Mouse (Mus musculus) E14TG2a.4 (cell line): ENCODE data around the gene Itih2.

ENCODE experiments used
- H3K27me3 ChIP-seq: 2 replicates; pipeline ENCODE4 v1.6.1; 2014; ENCODE audit warnings: low read length, control low read depth; ENCODE audit not compliant: insufficient read depth
- H3K36me3 ChIP-seq: 2 replicates; pipeline ENCODE4 v1.6.1; 2014; ENCODE audit warnings: low read length, control low read depth; ENCODE audit not compliant: insufficient read depth
- H3K4me1 ChIP-seq: replicated peaks from 2 replicates; pipeline ENCODE4 v1.6.1; 2014; ENCODE audit warnings: low read depth, low read length, control low read depth
- H3K4me3 ChIP-seq: replicated peaks from 2 replicates; pipeline ENCODE4 v1.5.1; 2014; ENCODE audit warnings: mild to moderate bottlenecking, low read length
- H3K9me3 ChIP-seq: 2 replicates; pipeline ENCODE4 v1.6.1; 2014; ENCODE audit warnings: low read length, control low read depth
- CTCF ChIP-seq: conservative IDR thresholded peaks from 2 replicates; pipeline ENCODE4 v1.5.1; 2014; ENCODE audit warnings: low read length
- NANOG ChIP-seq: IDR thresholded peaks from 2 replicates; pipeline ENCODE4 v1.6.1; 2014; ENCODE audit warnings: borderline replicate concordance, low read length, mixed read lengths
- POU5F1 ChIP-seq: IDR thresholded peaks from 2 replicates; pipeline ENCODE4 v1.6.1; 2014; ENCODE audit warnings: low read length, borderline replicate concordance

The Itih2 gene

DNA sequence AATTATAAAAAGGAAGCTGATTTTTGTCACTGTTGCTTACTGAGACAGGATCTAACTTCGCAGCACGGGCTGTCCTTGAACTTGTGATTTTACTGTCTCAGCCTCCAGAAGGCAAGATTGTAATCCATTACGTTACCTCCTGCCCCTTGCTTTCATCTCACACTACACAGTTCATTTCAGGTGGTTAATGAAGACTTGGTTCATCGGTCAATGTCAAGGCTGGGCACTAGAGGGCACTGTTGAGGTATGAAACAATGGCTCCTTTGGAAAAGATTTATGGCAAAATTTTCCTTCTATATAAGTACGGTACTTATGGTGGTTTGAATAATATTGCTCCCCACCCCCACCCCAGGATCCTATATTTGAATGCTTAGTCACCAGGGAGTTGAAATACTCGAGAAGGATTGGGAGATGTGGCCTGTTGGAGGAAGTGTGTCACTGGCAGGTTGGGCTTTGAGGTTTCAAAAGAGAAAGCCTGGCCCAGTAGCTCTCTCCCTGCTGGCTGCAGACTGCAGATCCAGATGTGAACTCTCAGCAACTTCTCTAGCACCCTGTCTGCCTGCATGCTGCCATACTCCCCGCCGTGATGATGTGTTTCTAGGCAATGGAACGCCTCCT is 32.5 kb downstream of the Itih2 start:
- Histone ChIP-seq H3K4me3 (no peak overlapping the region), H3K4me1 (0 out of 2 replicates have a peak, but pooled peaks cover 6% of the 10 kb centered on the region), H3K9me3 (no peaks in the 10 kb centered on the region), H3K27me3 (no peaks in the 10 kb centered on the region), H3K36me3 (no peaks in the 10 kb centered on the region)
- TF ChIP-seq NANOG (no peak), POU5F1 (no peak), CTCF (peak; percentile 64)

DNA sequence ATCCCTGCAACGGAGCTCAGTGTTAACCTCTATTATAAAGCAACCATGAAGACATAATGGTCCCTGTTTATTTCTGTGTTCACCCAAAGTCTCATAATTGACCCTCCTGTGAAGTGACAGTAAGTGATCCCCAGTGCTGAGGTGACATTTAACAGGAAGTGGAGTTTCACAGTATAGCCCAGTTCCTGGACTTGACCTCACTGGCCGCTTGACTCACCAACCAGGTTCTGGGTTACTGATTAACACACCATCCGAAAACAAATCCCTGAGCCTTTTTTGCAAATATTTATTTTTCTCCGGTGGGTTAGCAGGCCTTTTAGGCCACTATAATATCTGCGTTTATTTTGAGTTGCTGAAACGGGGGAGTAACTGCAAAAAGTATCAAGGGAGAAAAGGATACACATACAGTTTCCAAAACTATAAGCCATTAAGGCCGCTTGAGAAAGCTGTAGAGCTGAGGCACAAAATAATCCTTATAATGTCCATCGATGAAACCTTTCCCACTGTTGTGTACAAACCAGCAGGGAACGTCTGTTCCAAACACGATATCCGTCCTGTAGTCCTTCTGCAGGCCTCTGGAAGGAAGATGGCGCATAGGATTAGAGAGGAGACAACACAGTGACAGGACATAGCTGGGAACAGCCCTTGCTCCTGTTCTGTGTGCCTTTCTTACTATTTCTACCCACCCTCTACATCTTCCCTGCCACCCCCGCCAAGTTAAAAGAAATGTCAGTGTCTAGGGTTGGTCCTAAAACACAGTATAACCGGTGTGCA is 36.7 kb downstream of the Itih2 start:
- TF ChIP-seq CTCF (no peak), POU5F1 (no peak), NANOG (no peak)
- Histone ChIP-seq H3K9me3 (no peaks in the 10 kb centered on the region), H3K36me3 (peaks cover 35% of the 10 kb centered on the region), H3K27me3 (no peaks in the 10 kb centered on the region), H3K4me3 (no peak overlapping the region), H3K4me1 (peaks cover 27% of the 10 kb centered on the region)

- Histone ChIP-seq H3K27me3 (no peaks in the 10 kb centered on the region), H3K4me1 (peaks cover 46% of the 10 kb centered on the region), H3K36me3 (peaks cover 80% of the 10 kb centered on the region), H3K4me3 (no peak overlapping the region), H3K9me3 (no peaks in the 10 kb centered on the region)
- TF ChIP-seq NANOG = no peak
- TF ChIP-seq CTCF = no peak
- TF ChIP-seq POU5F1 = no peak
Observed at GRCm38 (mm10) chr2:10087256-10087850, 43.8 kb downstream of the Itih2 start.

GRCm38 (mm10) chr2:10082737-10083136 is 48.5 kb downstream of the Itih2 start:
- Histone ChIP-seq H3K4me1 (peaks cover 53% of the 10 kb centered on the region), H3K36me3 (peaks cover 51% of the 10 kb centered on the region), H3K9me3 (no peaks in the 10 kb centered on the region), H3K27me3 (no peaks in the 10 kb centered on the region), H3K4me3 (no peak overlapping the region)
- TF ChIP-seq NANOG (no peak), CTCF (no peak), POU5F1 (no peak)

- no peaks in the 10 kb centered on the region for H3K27me3 ChIP-seq
- TF ChIP-seq NANOG (no peak), POU5F1 (no peak), CTCF (no peak)
- peaks cover 64% of the 10 kb centered on the region for H3K4me1 ChIP-seq
- H3K36me3 ChIP-seq = peaks cover 45% of the 10 kb centered on the region
- peak overlapping the region; percentile 96 for H3K4me3 ChIP-seq
- H3K9me3 ChIP-seq = no peaks in the 10 kb centered on the region
Observed at GRCm38 (mm10) chr2:10081453-10082080, 49.6 kb downstream of the Itih2 start.

- H3K36me3 ChIP-seq = peaks cover 40% of the 10 kb centered on the region
Observed at GRCm38 (mm10) chr2:10080310-10081010, 50.7 kb downstream of the Itih2 start, which contains the start of the genes Atp5c1 and Kin. Gene Atp5c1, minus strand, starts transcription at chr2:10080510. Gene Kin, plus strand, starts transcription at chr2:10080593.

DNA sequence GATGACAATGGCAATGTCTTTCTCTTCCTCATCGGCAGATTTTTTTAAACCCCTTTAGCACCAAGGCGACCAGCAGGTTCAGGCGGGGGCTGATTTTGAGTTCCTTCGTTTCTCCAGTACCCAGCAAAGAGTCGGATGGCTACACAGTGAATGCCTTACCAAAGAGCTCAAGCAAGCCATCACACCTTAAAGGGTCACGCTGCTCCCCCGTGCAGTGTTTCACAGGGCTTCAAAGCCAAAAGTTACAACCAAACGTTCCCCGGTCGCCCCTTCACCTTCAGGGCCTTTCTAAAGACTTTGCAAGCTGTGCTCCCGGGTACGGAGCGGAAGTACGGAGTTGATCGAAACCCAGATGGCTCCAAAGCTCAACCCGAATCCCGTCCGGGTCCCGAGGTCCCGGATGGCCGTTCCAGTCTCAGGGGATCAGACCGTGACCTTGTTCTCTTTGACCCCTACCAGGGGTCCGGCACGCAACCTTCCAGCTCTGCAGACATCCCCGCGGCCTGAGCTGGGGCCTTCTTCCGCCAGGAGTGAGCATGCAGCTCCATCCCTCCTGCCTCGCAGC is 51.4 kb downstream of the Itih2 start:
- H3K27me3 ChIP-seq = no peaks in the 10 kb centered on the region
- no peaks in the 10 kb centered on the region for H3K9me3 ChIP-seq
- peaks cover 77% of the 10 kb centered on the region for H3K4me1 ChIP-seq
- H3K36me3 ChIP-seq = peaks cover 40% of the 10 kb centered on the region
- TF ChIP-seq POU5F1 (no peak), CTCF (no peak), NANOG (no peak)
- peak overlapping the region; percentile 96 for H3K4me3 ChIP-seq

More at GRCm38 (mm10) chr2:10080310-10081010, 50.7 kb downstream of the Itih2 start, which contains the start of the genes Atp5c1 and Kin:
- Histone ChIP-seq H3K4me3 (peak within 1 kb of the TSS; percentile 96), H3K4me1 (peaks cover 73% of the 10 kb centered on the region), H3K27me3 (no peaks in the 10 kb centered on the region), H3K9me3 (no peaks in the 10 kb centered on the region)
- TF ChIP-seq NANOG (no peak), CTCF (no peak), POU5F1 (no peak)
